Mouse (Mus musculus): Measurements from ENCODE around the gene Vmn1r111. TPM values are rescaled to one million over a fixed set of nuclear protein-coding genes. Genes with fewer than 3 reads are reported as not detected.

Vmn1r111 gene
- polyA plus RNA-seq (2014; fragmentation: Illumina TruSeq; extraction: RNeasy Lipid Tissue Mini Kit (QIAGEN cat#74804); ENCODE audit: low read depth, low replicate concordance): not detected

DNA sequence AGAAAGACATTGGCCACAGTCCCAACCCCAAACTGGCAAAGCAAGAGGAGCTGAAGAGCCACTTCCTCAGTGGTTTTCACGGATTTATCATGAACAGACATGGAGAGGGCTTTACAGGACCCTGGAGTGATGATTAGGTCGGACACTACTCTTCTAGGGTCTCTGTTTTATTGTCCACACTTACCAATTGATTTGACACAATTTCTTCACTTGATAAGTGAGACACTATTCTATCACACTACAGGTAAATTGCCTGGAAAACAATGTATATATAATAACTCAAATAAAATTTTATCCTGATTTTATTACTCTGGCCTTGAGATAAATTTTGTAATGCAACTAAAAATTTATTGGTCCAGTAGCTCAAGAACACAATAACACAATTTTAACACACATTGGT is at the start of gene Vmn1r111:
Gene Vmn1r111 (minus strand): TSS at position 101 of the 400 bp plus-strand sequence.

DNA sequence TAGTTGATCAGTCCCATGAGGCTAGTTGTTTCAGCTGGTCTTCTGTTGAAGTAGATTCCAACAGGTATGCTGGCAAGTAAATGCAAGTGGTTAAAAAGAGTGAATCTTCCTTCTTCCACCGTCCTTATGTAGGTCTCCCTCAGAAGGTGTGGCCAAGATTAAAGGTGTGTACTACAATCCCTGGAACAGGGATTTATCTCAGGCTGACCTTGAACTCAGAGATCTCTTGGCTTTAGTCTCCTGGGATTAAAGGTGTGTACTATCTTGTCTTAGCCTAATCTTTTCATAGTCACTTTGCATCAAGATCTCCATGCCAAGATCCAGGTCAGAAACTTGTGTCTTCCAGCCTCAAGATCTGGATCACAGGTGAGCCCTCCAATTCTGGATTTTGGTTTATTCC is 27.5 kb upstream of the Vmn1r111 start, which contains the start of gene Gm10668:
Gene Gm10668 (minus strand): TSS at position 101 of the 400 bp plus-strand sequence.

GRCm38 (mm10) chr7:20668618-20669017 is 34.4 kb downstream of the Vmn1r111 start, which contains the start of gene Vmn1r107:
TSS of gene Vmn1r107 (plus strand) at chr7:20668918.

Other genes with a start within 250 kb of the Vmn1r111 start
- gene Gm10670, start 228.3 kb downstream of the Vmn1r111 start, polyA plus RNA-seq (2014; fragmentation: Illumina TruSeq; extraction: RNeasy Lipid Tissue Mini Kit (QIAGEN cat#74804); ENCODE audit: low read depth, low replicate concordance): not detected
- not detected for gene Vmn1r103, start 192.7 kb downstream of the Vmn1r111 start, polyA plus RNA-seq (2014; fragmentation: Illumina TruSeq; extraction: RNeasy Lipid Tissue Mini Kit (QIAGEN cat#74804); ENCODE audit: low read depth, low replicate concordance)
- not detected for gene Vmn1r104, start 169.4 kb downstream of the Vmn1r111 start, polyA plus RNA-seq (2014; fragmentation: Illumina TruSeq; extraction: RNeasy Lipid Tissue Mini Kit (QIAGEN cat#74804); ENCODE audit: low read depth, low replicate concordance)
- not detected for gene Gm5726, start 157.5 kb downstream of the Vmn1r111 start, polyA plus RNA-seq (2014; fragmentation: Illumina TruSeq; extraction: RNeasy Lipid Tissue Mini Kit (QIAGEN cat#74804); ENCODE audit: low read depth, low replicate concordance)
- not detected for gene Gm4141, start 127.0 kb downstream of the Vmn1r111 start, polyA plus RNA-seq (2014; fragmentation: Illumina TruSeq; extraction: RNeasy Lipid Tissue Mini Kit (QIAGEN cat#74804); ENCODE audit: low read depth, low replicate concordance)
- not detected for gene Gm4513, start 104.2 kb downstream of the Vmn1r111 start, polyA plus RNA-seq (2014; fragmentation: Illumina TruSeq; extraction: RNeasy Lipid Tissue Mini Kit (QIAGEN cat#74804); ENCODE audit: low read depth, low replicate concordance)
- not detected for gene Vmn1r107, start 34.3 kb downstream of the Vmn1r111 start, polyA plus RNA-seq (2014; fragmentation: Illumina TruSeq; extraction: RNeasy Lipid Tissue Mini Kit (QIAGEN cat#74804); ENCODE audit: low read depth, low replicate concordance)
- not detected for gene Gm10668, start 27.4 kb upstream of the Vmn1r111 start, polyA plus RNA-seq (2014; fragmentation: Illumina TruSeq; extraction: RNeasy Lipid Tissue Mini Kit (QIAGEN cat#74804); ENCODE audit: low read depth, low replicate concordance)
- not detected for gene Vmn1r112, start 68.0 kb upstream of the Vmn1r111 start, polyA plus RNA-seq (2014; fragmentation: Illumina TruSeq; extraction: RNeasy Lipid Tissue Mini Kit (QIAGEN cat#74804); ENCODE audit: low read depth, low replicate concordance)
- gene Vmn1r113, start 84.1 kb upstream of the Vmn1r111 start, polyA plus RNA-seq (2014; fragmentation: Illumina TruSeq; extraction: RNeasy Lipid Tissue Mini Kit (QIAGEN cat#74804); ENCODE audit: low read depth, low replicate concordance): not detected
- not detected for gene Vmn1r114, start 109.0 kb upstream of the Vmn1r111 start, polyA plus RNA-seq (2014; fragmentation: Illumina TruSeq; extraction: RNeasy Lipid Tissue Mini Kit (QIAGEN cat#74804); ENCODE audit: low read depth, low replicate concordance)
- not detected for gene Vmn1r115, start 141.8 kb upstream of the Vmn1r111 start, polyA plus RNA-seq (2014; fragmentation: Illumina TruSeq; extraction: RNeasy Lipid Tissue Mini Kit (QIAGEN cat#74804); ENCODE audit: low read depth, low replicate concordance)
- gene Vmn1r116, start 169.0 kb upstream of the Vmn1r111 start, polyA plus RNA-seq (2014; fragmentation: Illumina TruSeq; extraction: RNeasy Lipid Tissue Mini Kit (QIAGEN cat#74804); ENCODE audit: low read depth, low replicate concordance): not detected
- gene Vmn1r117, start 180.9 kb upstream of the Vmn1r111 start, polyA plus RNA-seq (2014; fragmentation: Illumina TruSeq; extraction: RNeasy Lipid Tissue Mini Kit (QIAGEN cat#74804); ENCODE audit: low read depth, low replicate concordance): not detected
- gene Vmn1r118, start 209.1 kb upstream of the Vmn1r111 start, polyA plus RNA-seq (2014; fragmentation: Illumina TruSeq; extraction: RNeasy Lipid Tissue Mini Kit (QIAGEN cat#74804); ENCODE audit: low read depth, low replicate concordance): not detected

Measured in adrenal gland, adult 10 weeks (tissue).